Mouse (Mus musculus): ENCODE data around the gene Gm43720. TPM values are rescaled to one million over a fixed set of nuclear protein-coding genes. Genes with fewer than 3 reads are reported as not detected.

Gene Gm43720
- polyA plus RNA-seq (2012; rRNA removed; ENCODE audit: low replicate concordance): 0.01 TPM in 1 of 2 replicates, not detected in the other

DNA sequence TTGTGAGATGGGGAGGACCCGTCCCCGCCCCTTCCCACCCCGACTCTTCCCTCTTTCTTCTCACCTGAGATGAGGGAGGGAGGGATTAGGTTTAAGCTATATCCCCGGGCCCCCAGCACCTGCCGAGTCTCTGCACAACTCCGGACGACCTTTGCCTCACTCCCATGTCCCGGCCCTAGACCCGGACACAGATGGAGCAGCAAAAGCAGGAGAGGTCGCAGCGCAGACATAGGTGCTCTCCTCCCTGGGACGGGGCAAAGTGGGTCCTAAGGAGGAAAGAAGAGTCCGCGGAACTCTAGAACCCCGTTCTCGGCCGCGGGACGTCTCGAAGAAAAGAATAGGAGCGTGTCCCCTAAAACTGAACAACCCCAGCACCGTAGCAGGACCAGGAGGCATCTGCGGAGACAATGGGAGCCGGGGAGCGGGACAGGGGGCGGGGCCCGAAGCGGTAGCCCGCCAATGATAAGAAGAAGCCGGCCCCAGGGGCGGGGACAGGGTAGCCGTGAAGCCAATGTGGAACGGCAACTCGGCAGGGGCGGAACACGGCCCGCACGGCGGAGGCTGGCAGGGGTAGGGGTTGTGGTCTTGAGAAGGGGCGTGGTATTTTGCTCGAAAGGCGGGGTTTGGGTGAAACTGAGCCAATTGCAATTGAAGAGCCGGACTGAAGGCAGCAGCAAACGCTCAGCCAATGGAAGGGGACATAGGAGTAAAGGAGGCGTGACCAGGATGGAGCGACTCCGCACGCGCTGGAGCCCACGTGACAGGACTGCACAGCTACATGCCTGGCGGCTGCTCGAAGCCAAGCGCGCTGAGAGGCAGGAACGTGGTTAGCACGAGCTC lies at the start of gene Gm43720, which contains the start of the genes Gpc2 and Stag3:
TSS of gene Gm43720 (minus strand) at position 374 of the 840 bp plus-strand sequence.
TSS of gene Gpc2 (minus strand) at position 421 of the 840 bp plus-strand sequence.
TSS of gene Stag3 (plus strand) at position 656 of the 840 bp plus-strand sequence.

DNA sequence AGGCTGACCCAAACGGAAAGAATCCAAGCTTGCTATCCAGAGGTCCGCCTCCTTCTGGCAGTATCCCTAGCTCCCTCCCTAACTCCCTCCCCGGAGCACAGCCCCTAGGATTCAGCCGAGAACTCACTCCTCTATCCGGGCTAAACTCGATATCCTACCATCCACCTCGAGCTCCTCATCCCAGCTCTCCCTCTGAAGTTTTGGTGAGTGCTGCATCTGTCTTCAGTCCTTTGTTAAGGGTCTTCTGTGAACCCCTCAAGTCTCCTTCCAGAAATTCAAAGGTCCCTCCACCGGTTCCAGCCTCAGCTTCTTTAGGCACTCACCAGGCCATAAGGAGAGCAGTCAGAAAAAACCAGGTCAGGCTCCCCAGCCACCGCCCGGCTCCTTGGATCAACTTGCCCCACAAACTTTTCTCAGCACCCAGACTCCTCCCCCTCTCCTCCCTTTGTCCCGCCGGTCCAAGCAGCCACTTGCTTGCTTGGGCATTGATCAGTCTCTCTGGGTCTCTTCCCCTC lies 7.3 kb downstream of the Gm43720 start, which contains the start of gene Gal3st4:
TSS of gene Gal3st4 (minus strand) at position 432 of the 515 bp plus-strand sequence.

GRCm38 (mm10) chr5:138263260-138264206 lies 16.2 kb downstream of the Gm43720 start, which contains the start of gene BC037034:
Gene BC037034 (minus strand): TSS chr5:138264033.

DNA sequence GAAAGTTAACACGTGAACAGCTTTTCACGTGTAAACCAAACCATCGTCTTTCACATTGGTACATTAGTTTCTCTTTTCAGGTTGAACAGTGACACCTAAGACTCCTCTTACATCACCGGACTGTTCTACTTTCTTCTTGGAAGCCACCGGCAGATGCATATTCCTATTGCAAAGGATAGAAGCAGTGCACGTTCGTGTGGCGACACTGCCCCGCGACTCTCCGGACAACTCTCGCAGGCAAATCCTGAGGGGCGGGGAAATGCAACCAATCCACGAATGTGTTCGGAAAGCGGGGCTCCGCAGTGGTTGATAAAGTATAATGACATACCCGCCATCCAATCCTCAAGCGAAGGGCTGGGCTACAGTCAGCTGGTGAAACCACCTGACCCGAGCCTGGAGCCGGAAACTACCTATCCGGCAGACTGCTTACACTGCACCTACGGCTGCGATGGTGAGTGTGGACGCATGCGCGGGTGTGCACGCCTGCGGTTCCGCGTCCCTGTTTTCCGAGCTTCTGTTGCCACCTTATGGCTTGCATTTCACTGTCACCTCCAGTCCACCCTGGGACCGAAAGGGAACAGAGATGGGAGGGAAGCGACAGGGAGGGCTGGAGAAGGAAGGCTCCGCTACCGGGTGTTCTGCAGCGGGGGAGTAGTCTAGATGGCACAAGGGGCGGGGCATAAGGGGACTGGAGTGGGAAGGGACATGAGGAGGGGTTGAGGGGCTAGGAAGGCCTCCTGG lies 24.2 kb downstream of the Gm43720 start, which contains the start of gene Lamtor4:
TSS of gene Lamtor4 (plus strand) at position 130 of the 741 bp plus-strand sequence.

DNA sequence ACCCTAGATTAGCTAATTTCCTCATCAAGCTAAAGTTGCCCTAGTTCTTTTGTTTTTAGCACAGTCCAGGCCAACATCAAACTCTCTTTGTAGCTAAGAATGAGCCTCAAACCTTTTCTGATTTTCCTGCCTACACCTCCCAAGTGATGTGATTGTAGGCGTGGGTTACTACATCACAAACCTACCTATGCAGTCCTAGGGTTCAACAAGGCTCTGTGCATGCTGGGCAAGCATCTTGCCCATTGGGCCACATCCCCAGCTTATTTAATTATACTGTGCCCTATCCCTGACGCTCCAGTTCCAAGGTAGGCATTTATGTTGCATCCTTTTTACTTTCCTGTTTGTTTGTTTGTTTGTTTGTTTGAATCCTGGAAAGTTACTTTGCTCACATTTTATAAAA lies 54.1 kb downstream of the Gm43720 start, which contains the start of gene Nxpe5:
TSS of gene Nxpe5 (plus strand) at position 199 of the 400 bp plus-strand sequence.

Other genes with a start within 250 kb of the Gm43720 start
- not detected in 2 replicates for gene Smok3c, start 226.8 kb downstream of the Gm43720 start, polyA plus RNA-seq (2012; rRNA removed; ENCODE audit: low replicate concordance)
- 4.7 and 8.3 TPM in 2 replicates for gene Zkscan1, start 194.9 kb downstream of the Gm43720 start, polyA plus RNA-seq (2012; rRNA removed; ENCODE audit: low replicate concordance)
- gene Zscan21, start 163.1 kb downstream of the Gm43720 start, polyA plus RNA-seq (2012; rRNA removed; ENCODE audit: low replicate concordance): 8.7 and 12.5 TPM in 2 replicates
- gene Zfp113, start 124.2 kb downstream of the Gm43720 start, polyA plus RNA-seq (2012; rRNA removed; ENCODE audit: low replicate concordance): 2.4 and 4.2 TPM in 2 replicates
- 122 and 145 TPM in 2 replicates for gene Cops6, start 118.9 kb downstream of the Gm43720 start, polyA plus RNA-seq (2012; rRNA removed; ENCODE audit: low replicate concordance)
- 66.6 and 72.1 TPM in 2 replicates for gene Ap4m1, start 108.0 kb downstream of the Gm43720 start, polyA plus RNA-seq (2012; rRNA removed; ENCODE audit: low replicate concordance)
- 20.3 and 54.7 TPM in 2 replicates for gene Mcm7, start 107.5 kb downstream of the Gm43720 start, polyA plus RNA-seq (2012; rRNA removed; ENCODE audit: low replicate concordance)
- 52.1 and 79.8 TPM in 2 replicates for gene Taf6, start 92.5 kb downstream of the Gm43720 start, polyA plus RNA-seq (2012; rRNA removed; ENCODE audit: low replicate concordance)
- gene Cnpy4, start 92.5 kb downstream of the Gm43720 start, polyA plus RNA-seq (2012; rRNA removed; ENCODE audit: low replicate concordance): 8.0 and 11.5 TPM in 2 replicates
- 7.2 and 8.4 TPM in 2 replicates for gene Mblac1, start 85.6 kb downstream of the Gm43720 start, polyA plus RNA-seq (2012; rRNA removed; ENCODE audit: low replicate concordance)
- 3.7 and 5.3 TPM in 2 replicates for gene Nxpe5, start 54.1 kb downstream of the Gm43720 start, polyA plus RNA-seq (2012; rRNA removed; ENCODE audit: low replicate concordance)
- gene Lamtor4, start 24.5 kb downstream of the Gm43720 start, polyA plus RNA-seq (2012; rRNA removed; ENCODE audit: low replicate concordance): 232 and 331 TPM in 2 replicates
- 38.8 and 71.4 TPM in 2 replicates for gene BC037034, start 15.9 kb downstream of the Gm43720 start, polyA plus RNA-seq (2012; rRNA removed; ENCODE audit: low replicate concordance)
- gene Gal3st4, start 7.1 kb downstream of the Gm43720 start, polyA plus RNA-seq (2012; rRNA removed; ENCODE audit: low replicate concordance): 0.80 and 5.2 TPM in 2 replicates
- gene Gpc2, start within 50 bp of the Gm43720 start, polyA plus RNA-seq (2012; rRNA removed; ENCODE audit: low replicate concordance): 6.5 and 27.6 TPM in 2 replicates
- gene Stag3, start 282 bp upstream of the Gm43720 start, polyA plus RNA-seq (2012; rRNA removed; ENCODE audit: low replicate concordance): 1.2 and 1.4 TPM in 2 replicates
- gene Pvrig, start 62.0 kb upstream of the Gm43720 start, polyA plus RNA-seq (2012; rRNA removed; ENCODE audit: low replicate concordance): 0.29 and 2.0 TPM in 2 replicates
- 3.6 and 6.4 TPM in 2 replicates for gene Zfp157, start 161.5 kb upstream of the Gm43720 start, polyA plus RNA-seq (2012; rRNA removed; ENCODE audit: low replicate concordance)

Data from subcutaneous adipose tissue, adult 2 months (tissue).